Mouse (Mus musculus) heart, postnatal 25 days (tissue): Measurements from ENCODE around the gene Tbc1d10c. TPM values are rescaled to one million over a fixed set of nuclear protein-coding genes. Genes with fewer than 3 reads are reported as not detected.

Experiments used
- DNase-seq: peaks from one replicate; pipeline ENCODE4 v3.0.0; 2022; ENCODE audit warnings: low spot score
- intact Hi-C: fragments of 180-260 bp; cut with DNase I; formaldehyde crosslinking; loops from one replicate; pipeline ENCODE4 v1.15.1; 2025
- total RNA-seq, 2 experiments: library from RNA; stranded (reverse); gene quantifications; 2 replicates each; pipeline ENCODE4 v1.2.3; 2021

Tbc1d10c gene
- total RNA-seq, 2 experiments from 2014 or later = 9.2 to 9.3 TPM

DNA sequence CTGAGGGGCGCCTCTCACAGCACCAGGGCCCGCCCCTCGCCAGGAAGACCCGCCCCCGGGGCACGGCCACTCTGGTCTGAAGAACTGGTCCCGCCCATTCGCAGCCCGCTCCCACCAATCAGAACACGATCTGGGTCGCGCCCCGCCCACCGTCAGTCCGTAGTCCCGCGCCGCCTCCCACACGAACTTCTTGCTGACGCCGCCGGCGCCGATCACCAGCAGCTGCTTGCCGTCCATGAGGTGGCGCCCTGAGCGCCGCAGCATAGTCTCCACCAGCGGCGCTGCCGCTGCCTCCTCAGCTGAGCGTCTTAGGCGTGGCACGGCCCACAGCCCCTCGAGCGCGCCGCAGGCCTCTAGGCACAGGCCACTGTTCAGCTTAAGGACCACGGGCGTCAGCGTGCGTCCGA, 21.7 kb downstream of the Tbc1d10c start:
- peak; percentile 99 for DNase-seq
- intact Hi-C loops = loop anchor here (5.0 kb wide), 1 partner anchor 33 kb away; the partner anchor contains the start of gene Rad9a

DNA sequence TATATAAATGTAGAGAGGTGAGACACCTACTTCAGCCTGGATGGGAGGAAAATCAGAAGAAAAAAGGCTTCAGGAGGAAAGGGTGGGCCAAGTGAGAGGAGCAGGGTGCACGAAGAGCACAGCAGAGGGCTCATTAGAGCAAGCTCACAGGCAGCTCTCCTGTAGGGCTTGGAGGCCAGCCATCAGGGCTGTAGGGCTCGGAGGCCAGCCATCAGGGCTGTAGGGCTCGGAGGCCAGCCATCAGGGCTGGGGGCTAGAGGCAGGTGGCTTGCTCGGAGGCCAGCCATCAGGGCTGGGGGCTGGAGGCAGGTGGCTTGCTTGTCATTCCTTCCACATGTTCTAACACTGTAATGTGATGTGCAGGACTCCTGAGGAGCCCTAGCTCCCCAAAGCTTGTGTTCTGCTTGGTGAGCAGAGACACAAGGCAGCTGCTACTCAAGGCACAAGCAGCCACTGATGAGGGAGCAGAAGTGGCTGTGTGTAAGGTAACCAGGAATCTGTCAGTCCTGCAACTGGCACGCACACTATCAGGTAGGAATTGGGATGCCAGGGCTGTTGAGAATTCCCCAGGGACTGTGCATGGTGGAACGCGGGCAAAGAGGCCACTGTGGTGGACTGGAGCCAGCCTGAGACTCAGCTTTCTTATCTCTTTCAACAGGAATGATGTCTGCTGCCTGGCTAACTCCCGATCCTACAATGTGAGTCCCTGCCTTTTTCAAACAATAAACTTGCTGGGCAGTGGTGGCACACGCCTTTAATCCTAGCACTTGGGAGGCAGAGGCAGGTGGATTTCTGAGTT, 24.2 kb downstream of the Tbc1d10c start:
- no peak for DNase-seq
- intact Hi-C loops = loop anchor here (5.0 kb wide), 1 partner anchor 35 kb away; the partner anchor contains the start of gene Rad9a

DNA sequence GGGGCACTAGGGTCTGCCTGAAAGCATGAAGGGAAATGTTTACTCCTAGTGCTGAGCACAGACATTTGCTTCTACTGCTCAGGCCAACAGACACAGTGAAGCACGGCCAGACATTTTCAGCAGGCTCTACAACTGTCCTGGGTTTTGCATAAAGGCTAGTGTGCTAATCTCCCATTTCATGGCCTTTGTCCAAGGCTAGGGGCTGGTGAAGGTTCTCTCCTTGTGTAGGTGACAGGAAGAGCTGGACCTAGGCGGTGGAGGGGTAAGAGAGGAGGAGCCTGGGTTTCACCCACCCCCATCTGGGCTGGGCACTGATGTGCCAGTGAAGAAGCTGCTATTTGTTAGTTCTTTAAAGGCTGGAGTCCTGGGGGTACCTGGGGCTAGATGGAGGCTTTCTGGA, 26.4 kb downstream of the Tbc1d10c start:
- intact Hi-C loops = loop anchor here (5.0 kb wide), 1 partner anchor 38 kb away; the partner anchor contains the start of gene Rad9a
- no peak for DNase-seq

DNA sequence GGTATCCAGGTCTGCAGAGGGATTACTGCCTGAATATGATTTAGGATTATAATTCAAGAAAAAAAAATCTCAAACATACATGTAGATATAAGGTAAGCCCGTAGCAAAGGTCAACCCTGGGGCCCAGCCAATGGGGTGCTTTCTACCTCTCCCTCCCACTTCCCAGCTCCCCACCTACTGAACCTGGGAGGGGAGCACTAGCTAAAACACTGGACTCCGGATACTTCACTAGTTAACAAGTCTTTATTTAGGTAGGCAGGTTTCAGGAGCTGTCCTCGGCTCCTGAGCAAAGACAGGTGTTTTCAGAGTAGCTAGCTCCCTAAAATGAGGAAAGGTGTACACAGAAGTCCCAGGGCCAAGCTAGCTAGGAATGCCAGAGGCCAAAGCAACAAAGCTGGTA, 27.0 kb downstream of the Tbc1d10c start:
- intact Hi-C loops = no loop called here
- DNase-seq = no peak

DNA sequence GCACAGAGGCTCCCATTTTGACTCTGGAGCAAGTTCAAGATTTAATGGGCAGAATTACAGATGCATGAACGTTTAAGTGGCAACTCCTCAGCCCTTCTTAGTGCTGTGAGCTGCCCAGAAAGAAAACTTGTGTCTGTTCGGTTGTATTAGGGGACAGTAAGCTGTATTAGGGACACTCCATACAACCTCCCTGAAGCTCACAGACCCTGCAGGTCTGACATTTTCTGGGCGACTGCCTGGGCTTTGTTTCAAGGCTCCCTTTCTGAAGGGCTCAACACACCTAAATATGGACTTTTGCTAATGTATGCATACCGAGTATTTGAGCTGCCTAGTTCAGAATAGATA, 27.6 kb downstream of the Tbc1d10c start:
- intact Hi-C loops = loop anchor here (2.0 kb wide), 1 partner anchor 37 kb away; no protein-coding TSS in a partner anchor
- DNase-seq = no peak

DNA sequence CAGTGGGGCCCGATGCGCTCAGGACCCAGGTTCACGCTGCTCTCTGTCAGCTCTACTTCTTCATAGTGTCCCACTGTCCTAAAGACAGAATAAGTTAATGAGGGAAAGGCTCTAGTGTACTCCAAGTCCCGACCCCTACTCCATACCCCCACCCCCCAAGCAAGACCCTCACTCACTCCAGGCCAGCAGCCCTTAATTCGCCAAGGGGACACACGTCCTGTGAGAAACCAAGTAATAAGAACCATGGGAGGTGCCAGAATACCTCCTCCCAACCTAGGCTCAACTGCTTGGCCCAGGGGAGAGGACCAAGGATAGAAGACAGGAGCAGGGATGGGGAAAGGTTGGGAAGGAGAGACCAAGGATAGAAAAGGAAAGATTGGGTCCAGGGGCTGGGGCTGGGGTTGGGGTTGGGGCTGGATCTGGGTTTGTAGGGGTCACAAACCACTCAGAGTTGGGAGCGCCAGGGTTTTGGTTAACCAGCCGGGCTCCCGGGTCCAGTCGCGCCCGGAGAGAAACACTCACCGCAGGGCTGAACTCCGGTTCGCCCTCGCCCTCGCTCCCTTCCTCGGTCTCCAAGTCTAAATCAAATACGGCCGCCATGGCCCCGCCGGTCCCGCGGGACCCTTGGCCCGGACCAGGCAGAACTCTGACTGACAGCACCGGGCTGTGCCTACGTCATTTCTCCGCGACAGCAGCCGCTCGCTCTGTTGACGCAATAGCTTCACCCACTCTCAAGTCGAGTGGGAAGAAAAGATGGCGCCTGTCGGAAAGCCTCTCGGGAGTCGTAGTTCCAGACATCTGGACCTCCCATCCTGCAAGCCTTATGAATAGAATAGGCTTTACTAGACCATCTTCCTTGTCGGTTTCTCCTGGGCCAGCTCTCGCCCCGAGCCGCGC, 28.2 kb downstream of the Tbc1d10c start, which contains the start of gene Rps6kb2:
TSS of gene Rps6kb2 (minus strand) at position 709 of the 897 bp plus-strand sequence.
- peak; percentile 93 for DNase-seq
- intact Hi-C loops = loop anchor here (2.0 kb wide), 1 partner anchor 36 kb away; no protein-coding TSS in a partner anchor

DNA sequence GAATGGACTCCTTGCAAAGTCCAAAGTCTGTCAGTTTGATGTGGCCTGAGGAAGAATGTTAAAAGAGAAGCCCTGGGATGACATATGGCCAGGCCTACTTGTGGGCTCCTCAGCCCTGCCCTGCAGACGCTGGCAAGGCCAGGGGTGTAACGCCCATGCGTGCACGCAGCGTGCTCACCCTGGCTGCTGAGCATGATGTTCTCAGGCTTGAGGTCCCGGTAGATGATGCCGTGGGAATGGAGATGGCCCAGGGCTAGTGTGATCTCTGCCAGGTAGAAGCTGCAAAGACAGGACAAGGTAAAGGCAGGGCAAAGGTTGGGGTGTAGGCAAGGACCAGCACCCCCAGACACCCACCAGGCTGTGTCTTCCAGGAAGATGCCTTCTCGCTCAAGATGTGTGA, 32.0 kb downstream of the Tbc1d10c start:
- DNase-seq = no peak
- intact Hi-C loops = no loop called here

DNA sequence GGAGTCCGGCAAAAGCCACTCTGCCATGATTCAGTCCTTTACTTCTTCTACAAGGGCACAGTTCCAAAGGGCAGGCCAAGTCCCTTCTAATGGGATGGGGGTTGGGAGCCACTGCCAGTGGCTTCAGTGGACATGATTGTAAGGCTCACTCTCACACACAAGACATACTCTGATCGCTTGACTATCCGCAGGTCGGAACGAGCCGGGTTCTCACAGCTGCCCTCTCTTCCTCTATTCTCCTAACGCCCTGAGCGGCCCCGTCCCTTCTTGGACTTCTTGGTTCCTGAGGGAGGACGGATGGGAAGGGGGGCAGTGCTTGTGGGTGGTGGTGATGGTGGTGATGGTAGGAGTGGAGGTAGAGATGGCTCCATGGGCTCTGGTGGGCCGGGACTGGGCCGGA, 34.3 kb downstream of the Tbc1d10c start:
- DNase-seq = no peak
- intact Hi-C loops = no loop called here

DNA sequence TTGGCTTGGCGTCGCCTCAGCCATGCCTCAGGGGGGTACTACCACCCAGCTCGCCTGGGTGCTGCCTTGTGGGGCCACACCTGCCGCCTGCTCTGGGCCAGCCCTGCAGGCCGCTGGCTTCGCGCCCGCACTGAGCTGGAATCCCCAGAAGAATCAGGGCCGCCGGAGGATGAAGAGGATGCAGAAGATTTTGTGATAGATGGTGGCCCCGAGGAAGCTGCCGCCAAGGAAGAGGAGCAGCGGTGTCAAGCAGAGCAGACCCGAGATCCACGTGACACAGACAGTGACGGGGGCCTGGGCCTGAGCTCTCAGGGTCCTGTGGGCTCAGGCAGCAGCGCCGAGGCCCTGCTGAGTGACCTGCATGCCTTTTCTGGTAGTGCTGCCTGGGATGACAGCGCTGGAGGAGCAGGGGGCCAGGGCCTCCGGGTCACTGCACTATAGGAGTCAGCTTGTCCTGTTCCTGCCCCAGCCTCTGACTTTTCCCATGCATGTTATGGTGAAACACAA, 35.0 kb downstream of the Tbc1d10c start:
- intact Hi-C loops = no loop called here
- no peak for DNase-seq

DNA sequence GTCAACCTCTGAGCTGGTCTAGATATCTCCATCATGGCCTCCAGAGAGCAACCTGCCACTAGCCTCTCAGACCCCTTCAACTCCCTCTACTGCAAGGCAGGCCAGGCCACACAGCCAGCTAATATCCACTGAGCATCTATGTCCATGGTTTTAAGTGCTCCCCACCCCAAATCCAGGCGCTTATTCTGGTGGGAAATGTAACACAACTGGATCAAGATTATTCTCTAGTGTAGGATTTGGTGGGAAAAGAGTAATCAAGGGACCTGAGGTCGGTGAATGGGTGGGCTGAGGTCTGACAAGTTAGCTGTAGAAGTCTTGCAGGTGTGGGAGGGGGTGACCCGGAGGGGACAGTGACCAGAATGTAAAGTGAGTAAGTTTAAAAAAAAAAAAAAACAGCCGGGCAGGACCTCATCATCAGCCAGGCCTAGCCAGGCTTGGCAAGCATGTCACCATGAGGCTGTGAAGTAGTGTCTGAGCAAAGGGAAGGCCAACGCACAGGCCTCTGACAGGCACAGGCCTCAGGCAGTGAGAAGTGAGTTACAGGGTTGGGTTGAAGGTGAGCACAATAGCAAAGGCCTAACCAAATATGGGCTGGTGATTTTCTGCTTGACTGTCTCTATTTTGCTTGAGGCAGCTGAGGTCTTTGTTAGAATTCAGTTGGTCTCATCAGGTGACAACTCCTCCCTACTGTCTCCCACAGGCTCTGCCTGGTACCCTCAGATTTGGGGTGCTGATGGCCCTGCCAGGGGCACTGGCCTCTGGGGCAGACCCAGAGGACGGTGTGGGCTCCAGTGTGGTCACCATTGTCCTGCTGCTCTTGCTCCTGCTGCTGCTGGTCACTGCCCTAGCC, 35.6 kb downstream of the Tbc1d10c start:
- intact Hi-C loops = no loop called here
- no peak for DNase-seq

DNA sequence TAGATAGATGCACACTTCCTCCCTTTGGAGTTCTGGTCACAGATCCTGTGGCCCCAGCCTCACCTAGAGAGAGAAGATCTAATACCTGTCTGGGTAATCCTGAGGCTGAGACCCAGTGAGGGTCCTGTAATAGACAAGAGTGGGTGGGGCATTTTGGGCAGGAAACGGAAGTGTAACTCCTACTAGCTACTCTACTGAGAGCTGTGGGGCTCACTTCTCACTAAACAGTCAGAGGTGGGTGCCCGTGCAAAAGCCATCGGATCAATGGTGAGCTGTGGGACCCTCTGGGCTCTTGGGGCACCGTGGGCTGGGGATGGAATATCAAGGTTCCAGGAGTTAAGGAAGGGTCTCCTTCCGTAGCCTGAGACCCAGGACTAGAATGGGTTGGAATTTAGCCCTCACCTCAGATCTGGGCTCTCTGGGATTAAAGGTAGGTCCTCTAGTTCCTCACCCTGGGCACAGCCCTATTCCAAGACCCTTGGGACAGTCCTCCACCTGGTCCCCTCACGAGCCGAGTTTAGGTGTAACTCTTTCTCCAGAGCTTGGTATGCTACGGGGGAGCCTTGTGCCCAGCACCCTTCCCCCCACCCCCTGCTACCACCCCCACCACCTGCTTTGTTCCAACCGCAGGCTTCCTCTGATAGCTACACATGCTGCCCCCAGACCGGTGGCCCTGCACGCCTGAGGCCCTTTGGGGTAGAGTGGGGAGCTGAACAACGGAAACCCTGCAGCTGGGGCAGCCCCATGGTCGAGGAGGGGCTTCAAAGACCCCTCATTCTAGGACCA, 36.5 kb downstream of the Tbc1d10c start:
- DNase-seq = no peak

DNA sequence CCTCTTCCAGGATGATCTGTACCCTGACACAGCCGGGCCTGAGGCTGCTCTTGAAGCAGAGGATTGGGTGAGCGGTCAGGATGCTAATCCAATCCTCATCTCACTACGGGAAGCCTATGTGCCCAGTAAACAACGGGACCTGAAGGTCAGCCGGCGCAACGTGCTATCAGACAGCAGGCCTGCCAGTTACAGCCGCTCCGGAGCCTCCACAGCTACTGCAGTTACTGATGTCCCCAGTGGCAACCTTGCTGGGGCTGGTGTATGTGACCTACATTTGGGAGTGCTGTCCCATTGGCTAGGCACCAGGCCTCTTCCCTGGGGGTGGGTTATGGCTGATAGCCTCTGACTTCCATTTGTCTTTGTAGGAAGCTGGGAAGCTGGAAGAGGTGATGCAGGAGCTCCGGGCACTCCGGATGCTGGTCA, 37.8 kb downstream of the Tbc1d10c start, which contains the start of gene Ptprcap:
TSS of gene Ptprcap (plus strand) at position 373 of the 423 bp plus-strand sequence.
- intact Hi-C loops = no loop called here
- DNase-seq = no peak

More for the DNA sequence above, 36.5 kb downstream of the Tbc1d10c start:
- intact Hi-C loops = no loop called here

DNA sequence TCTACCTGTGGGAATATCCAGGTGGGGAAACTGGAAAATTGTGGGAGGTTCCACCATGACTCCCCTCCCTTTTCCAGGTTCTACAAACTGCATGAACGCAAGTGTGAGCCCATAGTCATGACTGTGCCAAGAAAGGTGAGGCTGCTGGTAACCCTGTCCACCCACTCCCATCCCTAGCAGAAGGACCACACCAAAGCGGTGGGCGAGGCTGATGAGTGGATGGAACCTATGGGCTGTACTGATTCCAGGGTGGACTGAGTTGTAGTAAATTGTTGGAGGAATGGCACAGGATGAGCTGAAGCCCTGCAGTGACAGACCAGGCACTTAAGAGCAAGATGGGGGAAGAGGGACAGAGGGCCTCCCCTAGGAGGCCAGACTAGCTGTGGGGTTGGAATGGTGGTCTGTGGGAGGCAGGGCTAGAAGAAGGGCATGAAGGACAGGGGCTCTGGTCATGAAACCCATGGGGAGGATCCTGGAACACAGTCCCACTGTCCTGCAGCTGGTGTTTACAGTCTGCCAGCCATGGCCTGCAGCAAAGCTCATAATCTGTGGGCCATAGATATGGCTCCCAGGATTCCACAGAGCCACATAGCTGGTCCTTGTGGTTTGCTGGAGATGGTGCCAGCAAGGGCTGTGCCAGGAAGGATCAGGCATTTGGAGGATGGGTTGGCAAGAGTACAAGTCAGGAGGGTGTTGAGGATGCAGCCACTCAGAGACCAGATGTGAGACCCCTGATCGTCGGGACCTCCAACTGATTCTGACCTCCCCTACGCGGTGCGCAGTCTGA, 38.4 kb downstream of the Tbc1d10c start:
- DNase-seq = no peak
- intact Hi-C loops = no loop called here

DNA sequence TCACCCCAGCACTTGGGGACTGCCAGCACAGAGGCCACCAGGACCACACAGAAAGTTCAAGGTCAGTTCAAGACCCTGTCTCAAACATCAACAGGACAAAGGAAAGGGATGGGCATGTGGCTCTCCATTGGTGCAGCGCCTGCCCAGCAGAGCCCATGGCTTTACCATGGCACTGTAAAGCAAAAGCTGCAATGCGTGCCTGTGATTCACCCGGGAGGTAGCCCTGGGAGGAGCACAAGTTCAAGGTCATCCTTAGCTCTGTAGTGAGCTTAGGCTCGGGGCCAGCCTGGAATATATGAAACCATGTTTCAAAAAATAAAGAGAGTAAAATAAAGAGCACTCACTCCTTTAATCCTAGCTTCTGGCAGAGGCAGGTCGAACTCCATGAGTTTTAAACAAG, 39.2 kb downstream of the Tbc1d10c start:
- intact Hi-C loops = no loop called here
- no peak for DNase-seq

DNA sequence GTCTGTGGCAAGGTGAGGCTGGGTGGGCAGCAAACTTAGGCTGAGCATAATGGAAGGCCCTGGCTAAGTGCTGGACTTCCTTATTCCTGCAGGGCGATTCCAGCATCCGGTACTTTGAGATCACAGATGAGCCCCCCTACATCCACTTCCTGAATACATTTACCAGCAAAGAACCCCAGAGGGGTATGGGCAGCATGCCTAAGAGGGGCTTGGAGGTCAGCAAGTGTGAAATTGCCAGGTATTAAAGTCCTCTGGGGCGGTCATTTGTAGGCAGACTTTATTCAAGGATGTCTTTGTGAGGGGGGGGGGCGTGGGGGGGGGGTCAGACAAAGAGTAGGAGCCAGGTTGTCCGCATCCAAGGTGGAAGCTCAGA, 39.6 kb downstream of the Tbc1d10c start:
- intact Hi-C loops = no loop called here

DNA sequence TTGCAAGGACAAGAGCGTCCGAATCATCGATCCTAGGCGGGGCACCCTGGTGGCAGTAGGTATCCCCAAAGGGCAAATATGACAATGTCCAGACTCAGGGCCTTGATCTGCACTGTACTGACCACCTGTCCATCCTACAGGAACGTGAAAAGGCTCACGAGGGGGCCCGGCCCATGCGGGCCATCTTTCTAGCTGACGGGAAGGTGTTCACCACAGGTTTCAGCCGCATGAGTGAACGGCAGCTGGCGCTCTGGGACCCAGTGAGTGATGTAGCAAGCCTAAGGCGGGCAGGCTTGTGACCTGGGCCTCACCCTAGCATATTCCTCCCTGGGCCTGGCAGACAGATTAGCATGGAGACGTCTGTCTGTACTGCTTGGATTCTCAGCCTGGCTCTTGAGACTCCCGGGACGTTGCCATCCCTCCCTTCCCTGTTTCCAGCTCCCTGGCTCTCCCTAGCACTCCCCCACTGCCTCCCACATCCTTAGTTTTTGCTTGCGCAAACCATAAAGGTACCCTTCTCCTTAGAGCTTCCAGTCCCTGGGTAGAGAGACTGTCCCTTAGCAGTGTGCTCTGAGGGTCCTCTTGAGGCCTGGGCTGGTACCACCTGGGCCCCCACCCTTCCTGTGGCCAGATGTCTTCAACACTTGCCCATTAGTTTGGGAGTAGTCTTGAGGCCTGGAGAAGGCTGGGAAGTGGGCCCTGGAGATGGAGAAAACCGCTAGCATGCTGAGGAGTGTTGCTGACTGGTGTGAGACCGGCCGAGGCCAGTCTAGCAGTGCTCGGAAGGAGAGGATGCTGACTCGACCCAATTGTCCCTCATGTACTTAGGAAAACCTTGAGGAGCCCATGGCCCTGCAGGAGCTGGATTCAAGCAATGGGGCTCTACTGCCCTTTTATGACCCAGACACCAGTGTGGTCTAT, 40.3 kb downstream of the Tbc1d10c start:
- intact Hi-C loops = no loop called here
- DNase-seq = no peak

More for the DNA sequence above, 39.6 kb downstream of the Tbc1d10c start:
- DNase-seq = no peak
